Mouse (Mus musculus) adrenal gland, adult 2 months (tissue): Measurements from ENCODE around the gene Fam189b. TPM values are rescaled to one million over a fixed set of nuclear protein-coding genes. Genes with fewer than 3 reads are reported as not detected.

ENCODE experiments used
- DNase-seq: peaks from one replicate; pipeline ENCODE4 v3.0.0; 2021
- microRNA-seq, 2 experiments: library from miRNA; unstranded; fragments of <30 nt; microRNA quantifications; one replicate each; pipeline ENCODE4 v1.2.0; 2021
- polyA plus RNA-seq: library from polyadenylated mRNA; depleted of rRNA; stranded (reverse); fragments of >200 nt; gene quantifications from 2 replicates; pipeline ENCODE4 v1.2.3, GENCODE M21; 2012; rRNA removed
- total RNA-seq, 2 experiments: library from RNA; stranded (reverse); gene quantifications; 2 replicates each; pipeline ENCODE4 v1.2.3; 2021

Fam189b gene
- total and polyA plus RNA-seq, 3 experiments = 15.2 to 80.2 (median 16.3) TPM

DNA sequence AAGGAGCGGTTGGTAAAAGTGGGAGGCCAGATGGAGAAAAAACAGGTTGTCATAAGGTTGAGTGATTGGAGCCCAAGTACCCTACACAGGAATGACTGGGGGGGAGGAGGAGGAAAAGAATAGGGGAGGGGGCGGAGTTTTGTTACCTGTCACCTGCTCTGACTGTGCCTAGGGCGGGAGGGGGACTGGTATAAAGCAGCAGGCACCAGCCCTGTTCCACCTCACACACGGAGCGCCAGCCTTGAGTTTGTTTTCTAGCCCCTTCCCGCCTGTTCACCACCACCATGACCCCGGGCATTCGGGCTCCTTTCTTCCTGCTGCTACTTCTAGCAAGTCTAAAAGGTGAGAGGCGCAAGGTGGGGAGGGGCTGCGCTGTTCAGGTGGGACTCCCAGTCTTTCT is 45.9 kb downstream of the Fam189b start, which contains the start of gene Muc1:
Gene Muc1, plus strand, starts transcription at position 222 of the 400 bp plus-strand sequence.
- no peak for DNase-seq

DNA sequence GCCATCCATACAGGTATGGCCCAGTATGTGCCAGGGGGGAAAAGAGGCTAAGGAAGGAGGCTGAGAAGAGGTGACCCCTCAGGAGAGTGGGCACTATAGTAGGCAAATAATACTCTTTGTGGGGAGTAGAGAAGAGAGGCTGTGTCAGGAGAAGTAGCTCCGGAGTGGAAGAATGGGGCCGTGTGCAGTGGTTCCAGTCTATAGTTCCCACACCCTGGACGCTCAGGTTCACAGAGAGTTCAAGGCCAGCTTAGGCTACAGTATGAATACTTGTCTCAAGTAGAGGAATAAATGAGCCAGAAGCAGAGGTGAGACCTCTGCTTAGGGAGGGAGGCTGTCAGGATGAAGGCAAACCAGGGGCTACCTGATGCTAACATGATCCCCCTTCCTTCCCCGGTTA is 46.3 kb downstream of the Fam189b start:
- DNase-seq = no peak

DNA sequence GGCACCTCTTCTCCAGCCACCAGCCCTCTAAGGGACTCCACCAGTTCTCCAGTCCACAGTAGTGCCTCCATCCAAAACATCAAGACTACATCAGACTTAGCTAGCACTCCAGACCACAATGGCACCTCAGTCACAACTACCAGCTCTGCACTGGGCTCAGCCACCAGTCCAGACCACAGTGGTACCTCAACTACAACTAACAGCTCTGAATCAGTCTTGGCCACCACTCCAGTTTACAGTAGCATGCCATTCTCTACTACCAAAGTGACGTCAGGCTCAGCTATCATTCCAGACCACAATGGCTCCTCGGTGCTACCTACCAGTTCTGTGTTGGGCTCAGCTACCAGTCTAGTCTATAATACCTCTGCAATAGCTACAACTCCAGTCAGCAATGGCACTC is 47.6 kb downstream of the Fam189b start:
- DNase-seq = no peak

DNA sequence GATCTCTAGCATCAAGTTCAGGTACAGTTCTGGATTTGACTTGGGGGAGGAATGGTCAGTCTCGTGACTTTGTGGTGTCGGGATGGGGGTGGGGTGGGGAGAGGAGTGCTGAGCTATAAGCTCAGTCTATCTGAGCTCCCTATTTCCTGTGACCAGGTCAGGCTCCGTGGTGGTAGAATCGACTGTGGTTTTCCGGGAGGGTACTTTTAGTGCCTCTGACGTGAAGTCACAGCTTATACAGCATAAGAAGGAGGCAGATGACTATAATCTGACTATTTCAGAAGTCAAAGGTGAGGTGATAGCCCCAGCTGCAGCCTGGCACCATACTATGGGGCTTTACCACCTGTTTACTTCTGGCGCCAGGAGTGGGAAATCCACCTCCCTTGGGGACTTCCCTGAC is 48.4 kb downstream of the Fam189b start:
- DNase-seq = no peak

DNA sequence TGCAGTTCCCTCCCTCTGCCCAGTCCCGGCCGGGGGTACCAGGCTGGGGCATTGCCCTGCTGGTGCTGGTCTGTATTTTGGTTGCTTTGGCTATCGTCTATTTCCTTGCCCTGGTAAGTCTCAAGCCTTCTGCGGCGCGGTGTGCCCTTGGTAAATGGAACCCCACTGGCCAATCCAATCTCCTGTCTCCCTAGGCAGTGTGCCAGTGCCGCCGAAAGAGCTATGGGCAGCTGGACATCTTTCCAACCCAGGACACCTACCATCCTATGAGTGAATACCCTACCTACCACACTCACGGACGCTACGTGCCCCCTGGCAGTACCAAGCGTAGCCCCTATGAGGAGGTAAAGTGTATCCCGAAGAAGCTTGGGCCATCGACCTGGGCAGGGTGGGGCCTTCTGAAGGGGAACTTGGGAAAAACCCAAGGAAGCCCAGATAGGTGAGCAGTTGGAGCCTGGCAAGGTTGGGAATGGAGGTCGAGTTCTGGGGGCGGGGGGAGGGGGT is 48.9 kb downstream of the Fam189b start:
- DNase-seq = no peak

DNA sequence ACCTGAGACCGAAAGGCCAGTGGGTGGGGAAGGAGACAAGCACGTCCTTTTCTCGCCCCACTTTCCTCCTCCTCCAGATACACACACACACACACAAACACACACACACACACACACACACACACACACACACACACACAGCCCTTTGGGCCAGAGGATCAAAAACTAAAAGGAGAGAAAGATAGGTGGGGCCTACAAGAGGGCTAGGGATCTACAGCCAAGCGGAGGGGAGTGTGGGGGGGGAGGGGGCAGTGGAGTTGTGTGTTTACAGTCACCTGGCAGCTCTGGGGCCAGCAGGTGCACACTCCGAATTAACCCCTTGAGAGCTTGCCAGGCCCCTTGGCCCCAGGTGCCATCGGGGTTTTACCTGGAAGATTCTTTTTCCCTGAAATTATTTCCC is 49.7 kb downstream of the Fam189b start:
- no peak for DNase-seq

DNA sequence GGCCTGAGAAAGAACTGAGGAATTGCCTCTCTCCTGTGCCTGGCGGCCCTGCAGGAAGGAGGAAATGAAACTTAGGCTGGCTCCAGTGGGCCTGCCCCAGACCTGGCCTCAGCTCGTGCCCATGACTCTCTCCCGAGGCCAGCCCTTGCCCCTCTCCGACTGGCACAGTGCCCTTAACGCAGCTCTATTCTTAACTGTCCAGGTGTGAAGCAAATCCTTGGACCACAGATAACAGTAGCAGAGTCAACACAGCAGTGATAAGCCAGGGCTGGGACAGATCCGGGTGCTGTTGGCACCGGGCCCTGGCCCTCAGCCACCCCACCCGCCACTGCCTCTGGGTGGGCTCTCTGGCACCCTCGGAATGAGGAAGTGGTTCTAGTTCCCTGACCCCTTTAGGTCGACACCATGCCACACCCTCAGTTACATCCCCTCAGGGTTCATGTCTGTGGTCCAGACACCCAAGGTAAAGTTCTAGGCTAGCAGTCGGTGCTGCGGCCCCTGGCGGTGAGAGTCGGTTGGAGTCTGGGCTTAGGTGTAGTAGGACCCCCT is 50.7 kb downstream of the Fam189b start:
- DNase-seq = no peak

DNA sequence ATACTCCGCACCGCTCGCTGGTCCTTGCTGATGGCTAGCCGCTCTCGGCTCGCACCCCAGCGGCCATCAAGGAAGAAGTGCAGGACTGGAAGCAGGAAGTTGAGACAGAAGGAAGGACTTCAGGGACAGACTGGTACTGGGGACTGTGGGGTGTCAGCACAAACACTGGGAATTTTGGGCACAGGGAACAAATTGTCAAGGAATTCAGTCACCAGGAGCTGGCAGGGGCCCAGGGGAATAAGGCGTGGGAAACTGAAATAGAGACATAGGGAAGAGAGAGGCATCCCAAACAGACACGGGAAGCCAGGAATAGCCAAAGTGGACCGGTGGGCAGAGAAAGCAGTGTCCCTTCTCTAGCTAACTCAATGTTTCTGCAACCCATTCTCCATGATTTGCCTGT is 53.6 kb downstream of the Fam189b start:
- DNase-seq = no peak

DNA sequence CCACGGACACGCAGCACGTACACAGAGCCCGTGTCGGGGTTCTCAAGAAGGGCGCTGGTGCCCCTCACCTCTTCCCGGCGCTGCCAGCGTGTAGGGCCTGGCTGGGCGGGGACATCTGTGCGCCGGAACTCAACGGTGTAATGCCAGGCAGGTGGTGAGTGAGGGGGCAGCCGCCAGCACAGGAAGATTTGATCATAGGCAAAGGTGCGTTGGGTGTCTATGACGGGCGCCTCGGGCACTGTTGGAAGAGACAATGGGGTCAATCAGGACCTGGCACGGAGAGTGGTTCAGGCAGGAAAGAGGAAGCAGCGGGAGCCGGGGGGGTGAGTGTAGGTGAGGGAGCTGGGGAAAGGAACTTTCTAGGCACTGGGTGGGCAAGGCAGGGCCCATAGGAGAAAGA is 54.7 kb downstream of the Fam189b start:
- no peak for DNase-seq

DNA sequence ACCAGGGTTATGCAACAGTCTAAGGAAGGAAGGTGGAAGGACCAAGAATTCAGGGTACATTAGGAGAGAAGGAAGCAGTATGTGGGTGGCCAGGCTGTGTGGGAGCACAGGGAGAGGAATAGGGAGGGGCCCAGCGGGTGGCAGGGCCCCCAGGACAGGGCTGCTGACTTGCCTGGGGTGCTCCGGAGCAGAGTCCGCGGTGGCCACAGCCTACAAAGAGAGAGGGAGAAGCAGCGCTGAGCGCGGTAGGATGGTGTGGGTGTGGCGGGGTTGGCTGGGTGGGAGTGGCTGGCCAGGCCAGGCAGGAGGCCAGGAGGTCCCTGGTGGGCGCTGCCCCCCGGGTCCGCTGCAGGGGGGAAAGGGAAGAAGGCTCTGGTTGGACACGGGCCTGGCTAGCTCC is 55.6 kb downstream of the Fam189b start:
- no peak for DNase-seq

Small RNA genes within 50 kb of the gene (microRNA-seq; reads per million reads assigned to microRNA genes)
- 37.6 to 38.7 reads per million in 2 experiments for gene Mir92b

Other genes with a start within 250 kb of the Fam189b start
- 10 to 100 TPM; 38.3 to 57.0 TPM for gene Ash1l, start 232.5 kb upstream of the Fam189b start, total RNA-seq
- 3.9 and 4.9 TPM in 2 replicates for gene Ash1l, start 232.5 kb upstream of the Fam189b start, polyA plus RNA-seq
- 100 to 1,000 TPM; 129 to 130 TPM for gene Dap3, start 232.0 kb upstream of the Fam189b start, total RNA-seq
- gene Dap3, start 232.0 kb upstream of the Fam189b start, polyA plus RNA-seq = 26.2 and 30.4 TPM in 2 replicates
- gene Rusc1, start 89.8 kb upstream of the Fam189b start, total RNA-seq = 10 to 100 TPM; 23.3 to 32.5 TPM
- gene Rusc1, start 89.8 kb upstream of the Fam189b start, polyA plus RNA-seq = 56.4 and 66.6 TPM in 2 replicates
- not detected for gene Gm43738, start 82.0 kb upstream of the Fam189b start, total RNA-seq
- not detected in 2 replicates for gene Gm43738, start 82.0 kb upstream of the Fam189b start, polyA plus RNA-seq
- gene Fdps, start 81.2 kb upstream of the Fam189b start, total RNA-seq = 100 to 1,000 TPM; 208 to 632 TPM
- 253 and 549 TPM in 2 replicates for gene Fdps, start 81.2 kb upstream of the Fam189b start, polyA plus RNA-seq
- under 1 TPM in 1 of 2 experiments, not detected in 1; 0.81 TPM for gene Pklr, start 47.0 kb upstream of the Fam189b start, total RNA-seq
- 0.55 TPM in 1 of 2 replicates, not detected in the other for gene Pklr, start 47.0 kb upstream of the Fam189b start, polyA plus RNA-seq
- gene Hcn3, start 22.9 kb upstream of the Fam189b start, total RNA-seq = 1 to 10 TPM; 2.4 to 6.6 TPM
- gene Hcn3, start 22.9 kb upstream of the Fam189b start, polyA plus RNA-seq = 20.9 and 34.5 TPM in 2 replicates
- 10 to 100 TPM; 39.3 to 73.3 TPM for gene Clk2, start 18.3 kb upstream of the Fam189b start, total RNA-seq
- gene Clk2, start 18.3 kb upstream of the Fam189b start, polyA plus RNA-seq = 52.2 and 63.4 TPM in 2 replicates
- 100 to 1,000 TPM in 1 of 2 experiments, 10 to 100 TPM in 1; 87.1 to 104 TPM for gene Scamp3, start 5.7 kb upstream of the Fam189b start, total RNA-seq
- 234 and 299 TPM in 2 replicates for gene Scamp3, start 5.7 kb upstream of the Fam189b start, polyA plus RNA-seq
- gene Gba, start 19.8 kb downstream of the Fam189b start, total RNA-seq = 10 to 100 TPM; 74.4 to 74.6 TPM
- gene Gba, start 19.8 kb downstream of the Fam189b start, polyA plus RNA-seq = 40.2 and 43.9 TPM in 2 replicates
- gene Thbs3, start 32.0 kb downstream of the Fam189b start, total RNA-seq = 10 to 100 TPM in 1 of 2 experiments, 1 to 10 TPM in 1; 8.9 to 10.1 TPM
- gene Thbs3, start 32.0 kb downstream of the Fam189b start, polyA plus RNA-seq = 10.1 and 10.2 TPM in 2 replicates
- 100 to 1,000 TPM; 150 to 174 TPM for gene Mtx1, start 43.9 kb downstream of the Fam189b start, total RNA-seq
- gene Mtx1, start 43.9 kb downstream of the Fam189b start, polyA plus RNA-seq = 252 and 300 TPM in 2 replicates
- under 1 TPM; 0.24 to 0.32 TPM for gene Muc1, start 45.9 kb downstream of the Fam189b start, total RNA-seq
- 0.53 and 0.85 TPM in 2 replicates for gene Muc1, start 45.9 kb downstream of the Fam189b start, polyA plus RNA-seq
- gene Krtcap2, start 62.8 kb downstream of the Fam189b start, total RNA-seq = 100 to 1,000 TPM; 143 to 163 TPM
- gene Krtcap2, start 62.8 kb downstream of the Fam189b start, polyA plus RNA-seq = 433 and 437 TPM in 2 replicates
- 1 to 10 TPM; 1.9 to 2.3 TPM for gene Trim46, start 63.2 kb downstream of the Fam189b start, total RNA-seq
- 6.0 and 9.1 TPM in 2 replicates for gene Trim46, start 63.2 kb downstream of the Fam189b start, polyA plus RNA-seq
- 100 to 1,000 TPM; 134 to 150 TPM for gene Dpm3, start 76.2 kb downstream of the Fam189b start, total RNA-seq
- 509 and 645 TPM in 2 replicates for gene Dpm3, start 76.2 kb downstream of the Fam189b start, polyA plus RNA-seq
- gene Slc50a1, start 87.4 kb downstream of the Fam189b start, total RNA-seq = 10 to 100 TPM; 49.9 to 54.7 TPM
- 153 TPM in 2 replicates for gene Slc50a1, start 87.4 kb downstream of the Fam189b start, polyA plus RNA-seq
- gene Efna1, start 98.0 kb downstream of the Fam189b start, total RNA-seq = 10 to 100 TPM in 1 of 2 experiments, 1 to 10 TPM in 1; 8.0 to 16.6 TPM
- gene Efna1, start 98.0 kb downstream of the Fam189b start, polyA plus RNA-seq = 17.5 and 24.0 TPM in 2 replicates
- under 1 TPM; 0.26 to 0.55 TPM for gene Efna3, start 139.8 kb downstream of the Fam189b start, total RNA-seq
- 0.21 and 1.0 TPM in 2 replicates for gene Efna3, start 139.8 kb downstream of the Fam189b start, polyA plus RNA-seq
- gene Efna4, start 154.9 kb downstream of the Fam189b start, total RNA-seq = 1 to 10 TPM in 1 of 2 experiments, under 1 TPM in 1; 0.63 to 1.9 TPM
- 1.8 and 3.5 TPM in 2 replicates for gene Efna4, start 154.9 kb downstream of the Fam189b start, polyA plus RNA-seq
- gene Adam15, start 166.9 kb downstream of the Fam189b start, total RNA-seq = 10 to 100 TPM; 56.1 to 87.5 TPM
- 142 and 182 TPM in 2 replicates for gene Adam15, start 166.9 kb downstream of the Fam189b start, polyA plus RNA-seq
- gene Dcst2, start 178.8 kb downstream of the Fam189b start, total RNA-seq = 1 to 10 TPM in 1 of 2 experiments, under 1 TPM in 1; 0.40 to 1.3 TPM
- 0.61 and 1.2 TPM in 2 replicates for gene Dcst2, start 178.8 kb downstream of the Fam189b start, polyA plus RNA-seq
- under 1 TPM in 1 of 2 experiments, not detected in 1; 0.41 TPM for gene Dcst1, start 182.1 kb downstream of the Fam189b start, total RNA-seq
- gene Dcst1, start 182.1 kb downstream of the Fam189b start, polyA plus RNA-seq = 0.46 and 0.53 TPM in 2 replicates
- gene Zbtb7b, start 211.6 kb downstream of the Fam189b start, total RNA-seq = 100 to 1,000 TPM in 1 of 2 experiments, 10 to 100 TPM in 1; 84.0 to 102 TPM
- gene Zbtb7b, start 211.6 kb downstream of the Fam189b start, polyA plus RNA-seq = 117 and 121 TPM in 2 replicates
- 1 to 10 TPM; 1.7 to 1.8 TPM for gene Lenep, start 219.7 kb downstream of the Fam189b start, total RNA-seq
- 0.58 TPM in 1 of 2 replicates, not detected in the other for gene Lenep, start 219.7 kb downstream of the Fam189b start, polyA plus RNA-seq
- gene Flad1, start 228.7 kb downstream of the Fam189b start, total RNA-seq = 10 to 100 TPM; 32.2 to 50.7 TPM
- 33.2 and 45.2 TPM in 2 replicates for gene Flad1, start 228.7 kb downstream of the Fam189b start, polyA plus RNA-seq
- gene Cks1b, start 235.2 kb downstream of the Fam189b start, total RNA-seq = 10 to 100 TPM; 17.3 to 21.5 TPM
- gene Cks1b, start 235.2 kb downstream of the Fam189b start, polyA plus RNA-seq = 9.3 and 9.7 TPM in 2 replicates
- 100 to 1,000 TPM in 1 of 2 experiments, 10 to 100 TPM in 1; 69.6 to 113 TPM for gene Shc1, start 235.3 kb downstream of the Fam189b start, total RNA-seq
- gene Shc1, start 235.3 kb downstream of the Fam189b start, polyA plus RNA-seq = 62.6 and 67.4 TPM in 2 replicates
- 10 to 100 TPM; 31.8 to 44.5 TPM for gene Pygo2, start 247.1 kb downstream of the Fam189b start, total RNA-seq
- gene Pygo2, start 247.1 kb downstream of the Fam189b start, polyA plus RNA-seq = 166 and 181 TPM in 2 replicates